Mouse (Mus musculus): ENCODE measurements around the gene Olfr390. TPM values are rescaled to one million over a fixed set of nuclear protein-coding genes. Genes with fewer than 3 reads are reported as not detected.

Gene Olfr390
- not detected in 2 replicates for polyA plus RNA-seq (2015; fragmentation: Nextera tagmentation; extraction: Ambion mirVana)

DNA sequence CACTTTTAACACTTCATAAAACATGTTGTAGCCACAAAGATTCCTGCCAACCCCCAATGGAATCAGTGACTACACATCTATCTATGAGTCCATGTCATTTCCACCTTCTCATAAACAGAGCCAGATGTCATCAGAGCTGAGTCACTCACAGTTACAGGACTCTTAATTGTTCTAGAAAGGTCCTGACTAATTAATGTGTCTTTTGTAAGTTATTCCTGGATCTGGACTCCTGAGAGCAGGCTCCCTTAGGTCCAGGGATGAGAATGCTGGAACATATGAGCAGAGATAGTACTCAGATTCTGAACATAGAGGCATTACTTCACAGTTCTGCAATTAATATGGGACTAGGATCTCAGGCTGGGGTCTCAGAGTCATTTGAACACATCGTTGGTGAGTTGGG, at the start of gene Olfr390:
Gene Olfr390, plus strand, starts transcription at position 301 of the 400 bp plus-strand sequence.
- Histone ChIP-seq H3K36me3 (ENCODE audit: poor library complexity, severe bottlenecking) (no peaks in the 10 kb centered on the region), H3K9me3 (replicated peaks) (peaks cover 9% of the 10 kb centered on the region; the same call in 1 of the 2 replicates), H3K27ac (no peak within 1 kb of the TSS), H3K9ac (no peak within 1 kb of the TSS), H3K4me2 (no peak within 1 kb of the TSS), H3K27me3 (no peaks in the 10 kb centered on the region), H3K4me3 (no peak within 1 kb of the TSS), H3K4me1 (no peaks in the 10 kb centered on the region)
- no peak for ATAC-seq
- 86% methylated on average over 1 of the region's 1 CpGs for WGBS

DNA sequence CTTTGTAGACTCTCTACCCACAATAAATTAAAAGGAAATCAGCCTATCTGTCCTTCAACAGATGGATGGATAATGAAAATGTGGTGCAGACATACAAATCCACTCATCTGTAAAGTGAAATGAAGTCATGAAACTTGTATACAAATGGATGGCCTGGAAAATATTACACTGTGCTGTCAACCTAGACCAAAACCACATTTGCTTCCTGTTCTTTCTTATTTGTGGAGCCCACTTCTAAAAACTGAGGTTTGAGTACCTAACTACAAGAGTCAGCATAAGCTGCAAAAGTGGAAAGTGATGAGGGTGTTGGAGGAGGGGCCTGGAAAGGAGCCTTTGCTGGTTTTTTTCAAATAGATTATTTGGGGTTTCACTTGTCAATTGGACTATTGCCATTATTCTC, 23.6 kb upstream of the Olfr390 start:
- Histone ChIP-seq H3K27ac (no peak overlapping the region), H3K36me3 (ENCODE audit: poor library complexity, severe bottlenecking) (no peaks in the 10 kb centered on the region), H3K4me3 (no peak overlapping the region), H3K27me3 (no peaks in the 10 kb centered on the region), H3K9ac (no peak overlapping the region), H3K4me2 (no peak overlapping the region), H3K9me3 (replicated peaks) (peaks cover 29% of the 10 kb centered on the region), H3K4me1 (no peaks in the 10 kb centered on the region)
- ATAC-seq = no peak

DNA sequence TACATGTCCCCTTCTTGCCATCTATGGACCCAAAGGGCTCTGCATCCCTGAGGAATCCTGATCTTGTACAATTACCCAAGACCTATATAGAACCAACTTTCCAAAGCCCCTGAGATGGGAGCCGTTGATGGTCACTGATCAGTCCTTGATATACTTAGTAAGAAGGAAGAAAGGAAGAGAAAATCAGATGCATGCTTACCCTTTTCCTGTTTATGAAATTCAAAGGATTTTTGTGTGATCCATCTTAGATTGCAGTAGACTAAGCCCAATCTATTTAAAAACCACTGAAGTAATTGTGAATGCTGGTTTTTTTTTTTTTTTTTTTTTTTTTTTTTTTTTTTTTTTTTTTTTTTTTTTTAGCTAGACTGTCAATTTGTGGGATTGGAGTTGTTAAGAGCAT, 2.2 kb upstream of the Olfr390 start, which contains the start of gene Olfr389:
Gene Olfr389, minus strand, starts transcription at position 101 of the 400 bp plus-strand sequence.
- Histone ChIP-seq H3K4me2 (no peak within 1 kb of the TSS), H3K27ac (no peak within 1 kb of the TSS), H3K4me3 (no peak within 1 kb of the TSS), H3K4me1 (no peaks in the 10 kb centered on the region), H3K9me3 (replicated peaks) (peaks cover 8% of the 10 kb centered on the region; the same call in 1 of the 2 replicates), H3K36me3 (ENCODE audit: poor library complexity, severe bottlenecking) (no peaks in the 10 kb centered on the region), H3K9ac (no peak within 1 kb of the TSS), H3K27me3 (no peaks in the 10 kb centered on the region)
- WGBS = 91% methylated on average over 1 of the region's 1 CpGs
- ATAC-seq = no peak

GRCm38 (mm10) chr11:73802952-73803351, 20.2 kb downstream of the Olfr390 start, which contains the start of gene Olfr391-ps:
TSS of gene Olfr391-ps (minus strand) at chr11:73803052.
- no peak within 1 kb of the TSS for H3K9ac ChIP-seq
- no peaks in the 10 kb centered on the region for H3K27me3 ChIP-seq
- H3K27ac ChIP-seq = no peak within 1 kb of the TSS
- ATAC-seq = no peak
- no peak within 1 kb of the TSS for H3K4me3 ChIP-seq
- H3K9me3 ChIP-seq (replicated peaks) = peaks cover 10% of the 10 kb centered on the region; the same call in 1 of the 2 replicates
- H3K36me3 ChIP-seq (ENCODE audit: poor library complexity, severe bottlenecking) = no peaks in the 10 kb centered on the region
- no peak within 1 kb of the TSS for H3K4me2 ChIP-seq
- 5% methylated on average over 1 of the region's 1 CpGs for WGBS
- H3K4me1 ChIP-seq = no peaks in the 10 kb centered on the region

DNA sequence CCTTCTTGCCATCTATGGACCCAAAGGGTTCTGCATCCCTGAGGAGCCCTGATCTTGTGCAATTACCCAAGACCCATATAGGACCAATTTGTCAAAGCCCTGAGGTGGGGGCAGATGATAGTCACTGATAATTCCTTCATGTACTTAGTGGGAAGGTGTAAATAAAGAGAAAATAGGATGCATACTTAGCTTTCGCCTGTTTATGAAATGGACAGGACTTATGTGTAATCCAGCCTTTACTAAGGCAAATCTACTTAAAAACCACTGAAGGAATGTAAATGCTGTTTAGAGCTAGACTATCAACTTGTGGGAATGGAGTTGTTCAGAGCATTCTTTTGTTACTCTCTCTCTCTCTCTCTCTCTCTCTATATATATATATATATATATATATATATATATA, 34.2 kb downstream of the Olfr390 start, which contains the start of gene Olfr392:
Gene Olfr392, minus strand, starts transcription at position 101 of the 400 bp plus-strand sequence.
- Histone ChIP-seq H3K4me2 (no peak within 1 kb of the TSS), H3K27ac (no peak within 1 kb of the TSS), H3K27me3 (no peaks in the 10 kb centered on the region), H3K4me3 (no peak within 1 kb of the TSS), H3K36me3 (ENCODE audit: poor library complexity, severe bottlenecking) (no peaks in the 10 kb centered on the region), H3K4me1 (no peaks in the 10 kb centered on the region), H3K9me3 (replicated peaks) (peaks cover 10% of the 10 kb centered on the region; the same call in 1 of the 2 replicates), H3K9ac (no peak within 1 kb of the TSS)
- 97% methylated on average over 1 of the region's 1 CpGs for WGBS
- no peak for ATAC-seq

Other genes starting within 250 kb of the Olfr390 start
- not detected in 2 replicates for gene Olfr385, start 190.0 kb upstream of the Olfr390 start, polyA plus RNA-seq (2015; fragmentation: Nextera tagmentation; extraction: Ambion mirVana)
- not detected in 2 replicates for gene Olfr384, start 184.4 kb upstream of the Olfr390 start, polyA plus RNA-seq (2015; fragmentation: Nextera tagmentation; extraction: Ambion mirVana)
- gene Zfp735, start 94.2 kb upstream of the Olfr390 start, polyA plus RNA-seq (2015; fragmentation: Nextera tagmentation; extraction: Ambion mirVana) = not detected in 2 replicates
- not detected in 2 replicates for gene Olfr389, start 2.3 kb upstream of the Olfr390 start, polyA plus RNA-seq (2015; fragmentation: Nextera tagmentation; extraction: Ambion mirVana)
- gene Olfr391-ps, start 20.1 kb downstream of the Olfr390 start, polyA plus RNA-seq (2015; fragmentation: Nextera tagmentation; extraction: Ambion mirVana) = not detected in 2 replicates
- not detected in 2 replicates for gene Olfr392, start 34.1 kb downstream of the Olfr390 start, polyA plus RNA-seq (2015; fragmentation: Nextera tagmentation; extraction: Ambion mirVana)
- not detected in 2 replicates for gene Olfr393, start 68.5 kb downstream of the Olfr390 start, polyA plus RNA-seq (2015; fragmentation: Nextera tagmentation; extraction: Ambion mirVana)
- not detected in 2 replicates for gene Olfr394, start 107.8 kb downstream of the Olfr390 start, polyA plus RNA-seq (2015; fragmentation: Nextera tagmentation; extraction: Ambion mirVana)
- not detected in 2 replicates for gene Olfr395, start 126.3 kb downstream of the Olfr390 start, polyA plus RNA-seq (2015; fragmentation: Nextera tagmentation; extraction: Ambion mirVana)
- not detected in 2 replicates for gene Olfr23, start 153.7 kb downstream of the Olfr390 start, polyA plus RNA-seq (2015; fragmentation: Nextera tagmentation; extraction: Ambion mirVana)
- not detected in 2 replicates for gene Olfr397, start 177.9 kb downstream of the Olfr390 start, polyA plus RNA-seq (2015; fragmentation: Nextera tagmentation; extraction: Ambion mirVana)
- not detected in 2 replicates for gene Olfr398, start 207.4 kb downstream of the Olfr390 start, polyA plus RNA-seq (2015; fragmentation: Nextera tagmentation; extraction: Ambion mirVana)

All from forebrain, embryonic 13.5 days (tissue).